Mouse (Mus musculus): Measurements from ENCODE around the gene Mxra8. TPM values are rescaled to one million over a fixed set of nuclear protein-coding genes. Genes with fewer than 3 reads are reported as not detected.

The Mxra8 gene
- polyA plus RNA-seq, 1 experiment from 2014 or later, result 49.3 TPM

Small RNA genes lying within 50 kb of the gene (microRNA-seq; reads per million reads assigned to microRNA genes)
- gene Gm27743, result not detected

Other genes with a start within 250 kb of the Mxra8 start
- 16.1 and 16.4 TPM in 2 replicates for gene Slc35e2, start 238.3 kb upstream of the Mxra8 start, polyA plus RNA-seq (2014; fragmentation: Nextera tagmentation; extraction: Ambion mirVana)
- 69.4 and 79.9 TPM in 2 replicates for gene Cdk11b, start 214.8 kb upstream of the Mxra8 start, polyA plus RNA-seq (2014; fragmentation: Nextera tagmentation; extraction: Ambion mirVana)
- not detected in 2 replicates for gene Gm10563, start 194.3 kb upstream of the Mxra8 start, polyA plus RNA-seq (2014; fragmentation: Nextera tagmentation; extraction: Ambion mirVana)
- gene Mmp23, start 186.3 kb upstream of the Mxra8 start, polyA plus RNA-seq (2014; fragmentation: Nextera tagmentation; extraction: Ambion mirVana), result 11.3 and 12.2 TPM in 2 replicates
- 16.0 and 16.6 TPM in 2 replicates for gene Mib2, start 170.5 kb upstream of the Mxra8 start, polyA plus RNA-seq (2014; fragmentation: Nextera tagmentation; extraction: Ambion mirVana)
- gene Fndc10, start 145.3 kb upstream of the Mxra8 start, polyA plus RNA-seq (2014; fragmentation: Nextera tagmentation; extraction: Ambion mirVana), result 2.0 and 2.1 TPM in 2 replicates
- 145 and 147 TPM in 2 replicates for gene Ssu72, start 134.9 kb upstream of the Mxra8 start, polyA plus RNA-seq (2014; fragmentation: Nextera tagmentation; extraction: Ambion mirVana)
- 0.55 and 0.79 TPM in 2 replicates for gene Tmem240, start 104.9 kb upstream of the Mxra8 start, polyA plus RNA-seq (2014; fragmentation: Nextera tagmentation; extraction: Ambion mirVana)
- gene Atad3a, start 78.6 kb upstream of the Mxra8 start, polyA plus RNA-seq (2014; fragmentation: Nextera tagmentation; extraction: Ambion mirVana), result 103 and 104 TPM in 2 replicates
- gene Vwa1, start 65.0 kb upstream of the Mxra8 start, polyA plus RNA-seq (2014; fragmentation: Nextera tagmentation; extraction: Ambion mirVana), result 5.3 and 6.0 TPM in 2 replicates
- gene Tmem88b, start 53.8 kb upstream of the Mxra8 start, polyA plus RNA-seq (2014; fragmentation: Nextera tagmentation; extraction: Ambion mirVana), result 0.19 and 0.34 TPM in 2 replicates
- gene Ankrd65, start 49.2 kb upstream of the Mxra8 start, polyA plus RNA-seq (2014; fragmentation: Nextera tagmentation; extraction: Ambion mirVana), result not detected in 2 replicates
- gene Mrpl20, start 36.8 kb upstream of the Mxra8 start, polyA plus RNA-seq (2014; fragmentation: Nextera tagmentation; extraction: Ambion mirVana), result 238 and 245 TPM in 2 replicates
- gene Ccnl2, start 27.2 kb upstream of the Mxra8 start, polyA plus RNA-seq (2014; fragmentation: Nextera tagmentation; extraction: Ambion mirVana), result 181 and 203 TPM in 2 replicates
- gene Aurkaip1, start 8.4 kb upstream of the Mxra8 start, polyA plus RNA-seq (2014; fragmentation: Nextera tagmentation; extraction: Ambion mirVana), result 132 and 138 TPM in 2 replicates
- 8.1 and 9.1 TPM in 2 replicates for gene Dvl1, start 7.7 kb downstream of the Mxra8 start, polyA plus RNA-seq (2014; fragmentation: Nextera tagmentation; extraction: Ambion mirVana)
- gene Tas1r3, start 23.7 kb downstream of the Mxra8 start, polyA plus RNA-seq (2014; fragmentation: Nextera tagmentation; extraction: Ambion mirVana), result 0.24 and 0.28 TPM in 2 replicates
- 19.2 and 20.4 TPM in 2 replicates for gene Cptp, start 29.8 kb downstream of the Mxra8 start, polyA plus RNA-seq (2014; fragmentation: Nextera tagmentation; extraction: Ambion mirVana)
- gene Ints11, start 29.9 kb downstream of the Mxra8 start, polyA plus RNA-seq (2014; fragmentation: Nextera tagmentation; extraction: Ambion mirVana), result 89.4 and 91.1 TPM in 2 replicates
- gene Pusl1, start 52.1 kb downstream of the Mxra8 start, polyA plus RNA-seq (2014; fragmentation: Nextera tagmentation; extraction: Ambion mirVana), result 42.4 and 45.5 TPM in 2 replicates
- gene Acap3, start 52.1 kb downstream of the Mxra8 start, polyA plus RNA-seq (2014; fragmentation: Nextera tagmentation; extraction: Ambion mirVana), result 17.8 and 18.4 TPM in 2 replicates
- 163 and 169 TPM in 2 replicates for gene Ube2j2, start 104.2 kb downstream of the Mxra8 start, polyA plus RNA-seq (2014; fragmentation: Nextera tagmentation; extraction: Ambion mirVana)
- 24.3 and 28.5 TPM in 2 replicates for gene C1qtnf12, start 122.6 kb downstream of the Mxra8 start, polyA plus RNA-seq (2014; fragmentation: Nextera tagmentation; extraction: Ambion mirVana)
- 15.4 and 16.4 TPM in 2 replicates for gene B3galt6, start 153.0 kb downstream of the Mxra8 start, polyA plus RNA-seq (2014; fragmentation: Nextera tagmentation; extraction: Ambion mirVana)
- 131 and 142 TPM in 2 replicates for gene Sdf4, start 153.2 kb downstream of the Mxra8 start, polyA plus RNA-seq (2014; fragmentation: Nextera tagmentation; extraction: Ambion mirVana)
- gene Tnfrsf4, start 174.2 kb downstream of the Mxra8 start, polyA plus RNA-seq (2014; fragmentation: Nextera tagmentation; extraction: Ambion mirVana), result 0.29 and 0.58 TPM in 2 replicates
- 0.62 and 0.65 TPM in 2 replicates for gene Tnfrsf18, start 186.5 kb downstream of the Mxra8 start, polyA plus RNA-seq (2014; fragmentation: Nextera tagmentation; extraction: Ambion mirVana)
- 0.33 and 0.55 TPM in 2 replicates for gene Ttll10, start 219.7 kb downstream of the Mxra8 start, polyA plus RNA-seq (2014; fragmentation: Nextera tagmentation; extraction: Ambion mirVana)